In the genomic region with DNA sequence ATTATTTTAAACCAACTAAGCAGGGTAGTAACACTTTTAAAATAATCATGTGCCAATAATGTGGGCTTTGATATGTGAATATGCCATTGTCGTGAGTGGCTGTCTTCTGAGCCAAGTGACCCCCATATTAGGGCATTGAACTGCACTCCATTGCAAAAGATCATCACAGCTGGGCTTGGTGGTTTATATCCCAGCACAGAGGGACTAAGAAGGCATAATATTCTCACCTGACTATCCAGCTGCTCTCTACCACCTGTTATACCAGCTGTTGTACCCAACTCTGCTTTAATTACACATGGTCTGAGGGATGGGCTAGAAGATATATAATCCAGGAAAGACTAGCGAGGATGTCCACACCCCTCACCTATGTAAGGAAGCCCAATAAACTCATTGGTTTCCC, we compare ENCODE assay signal across 19 mouse cellular contexts. TPM values are rescaled to one million over a fixed set of nuclear protein-coding genes. Genes with fewer than 3 reads are reported as not detected.
A peak's percentile ranks its signal among the peaks of the same experiment; 100 is the strongest.
DNase-seq lines count a peak whose midpoint lies in the region; ATAC-seq and TF ChIP-seq lines count a peak whose summit lies in the region.
"Had no signal": no experiment of that assay in that cellular context is flagged by ENCODE, and none has a peak within 500 bp of the region (broad histone marks: within the 10 kb centered on the region; RNA-seq: fewer than 3 reads in every experiment).

No protein-coding gene starts in this region.

- TF ChIP-seq POLR2A in myocyte (IDR thresholded peaks at IDR 0.05; ENCODE audit: insufficient read length, low read depth): no peak

- H3K4me1 ChIP-seq in embryonic facial prominence, embryonic 14.5 days (ENCODE audit: control insufficient read depth, insufficient read depth, low read length): no peaks in the 10 kb centered on the region
- H3K4me1 ChIP-seq in embryonic facial prominence, embryonic 10.5 days: peaks cover 12% of the 10 kb centered on the region

- intact Hi-C loops in heart, postnatal 25 days (cut with DNase I): no loop called here

- H3K27me3 ChIP-seq in embryonic facial prominence, embryonic 14.5 days (replicated peaks; ENCODE audit: control insufficient read depth, insufficient read depth, low read length): no peaks in the 10 kb centered on the region
- H3K27me3 ChIP-seq in embryonic facial prominence, embryonic 10.5 days (replicated peaks; ENCODE audit: low read depth, poor library complexity, severe bottlenecking): no peaks in the 10 kb centered on the region
- no peaks in the 10 kb centered on the region for H3K27me3 ChIP-seq in myocyte (ENCODE audit: control insufficient read depth, insufficient read depth, insufficient read length)
- H3K27me3 ChIP-seq: CH12.LX, Patski had no signal

- H3K79me2 ChIP-seq in myocyte (ENCODE audit: control insufficient read depth, insufficient read depth): no peaks in the 10 kb centered on the region

- H3ac ChIP-seq in myocyte (ENCODE audit: control insufficient read depth, insufficient read length): no peak overlapping the region

- H3K4me2 ChIP-seq in embryonic facial prominence, embryonic 14.5 days (ENCODE audit: low read depth, low read length): no peak overlapping the region
- no peak overlapping the region for H3K4me2 ChIP-seq in myocyte (ENCODE audit: low read depth)

- H3K4me3 ChIP-seq in embryonic facial prominence, embryonic 14.5 days (ENCODE audit: low read depth, low read length): no peak overlapping the region
- no peak overlapping the region for H3K4me3 ChIP-seq in embryonic facial prominence, embryonic 10.5 days
- H3K4me3 ChIP-seq in myocyte: no peak overlapping the region

- ATAC-seq in embryonic facial prominence, embryonic 14.5 days (ENCODE audit: low read depth): no peak
- ATAC-seq: activated CD4-positive, CD25-positive, alpha-beta regulatory T cell, adult 4 months; CD4-positive, CD25-positive, alpha-beta regulatory T cell, adult 4 months; Patski had no signal

- no peak overlapping the region for H3K27ac ChIP-seq in embryonic facial prominence, embryonic 14.5 days (replicated peaks; ENCODE audit: low read depth, low read length)
- no peak overlapping the region for H3K27ac ChIP-seq in embryonic facial prominence, embryonic 10.5 days (replicated peaks)

- H3K9me3 ChIP-seq in embryonic facial prominence, embryonic 14.5 days (ENCODE audit: control insufficient read depth, low read length): no peaks in the 10 kb centered on the region
- H3K9me3 ChIP-seq in embryonic facial prominence, embryonic 10.5 days: no peaks in the 10 kb centered on the region
- H3K9me3 ChIP-seq: G1E had no signal

- H3K36me3 ChIP-seq in embryonic facial prominence, embryonic 14.5 days (ENCODE audit: control insufficient read depth, insufficient read depth, low read length): no peaks in the 10 kb centered on the region
- no peaks in the 10 kb centered on the region for H3K36me3 ChIP-seq in embryonic facial prominence, embryonic 10.5 days (replicated peaks)
- H3K36me3 ChIP-seq in myocyte (ENCODE audit: control insufficient read depth, insufficient read depth): no peaks in the 10 kb centered on the region

- DNase-seq in embryonic facial prominence, embryonic 14.5 days (ENCODE audit: low spot score): peak; percentile 29
- DNase-seq in embryonic facial prominence, embryonic 10.5 days (ENCODE audit: low spot score): no peak
- no peak for DNase-seq in heart, postnatal 25 days (ENCODE audit: low spot score)
- DNase-seq: adrenal gland, adult 2 months; adrenal gland, adult 8-10 months; adrenal gland, postnatal 10 days; adrenal gland, postnatal 14 days; adrenal gland, postnatal 25 days; adrenal gland, postnatal 36 days; B cell, adult 2 months; cerebellum, adult 11 months; cerebellum, adult 11-12 months; cerebellum, adult 18-20 months had no signal

- no peak overlapping the region for H3K9ac ChIP-seq in embryonic facial prominence, embryonic 14.5 days (ENCODE audit: low read depth, low read length)

- 69% methylated on average over 2 of the region's 2 CpGs for WGBS in embryonic facial prominence, embryonic 14.5 days
- WGBS in embryonic facial prominence, embryonic 10.5 days: 86% methylated on average over 2 of the region's 2 CpGs

TF ChIP-seq in myocyte, 11 proteins besides CTCF, POLR2A, EP300 and RAD21:
- TF ChIP-seq CEBPB (IDR thresholded peaks at IDR 0.05; ENCODE audit: insufficient read depth, poor library complexity, severe bottlenecking) (no peak), TCF12 (IDR thresholded peaks at IDR 0.05; ENCODE audit: insufficient read depth, poor library complexity, severe bottlenecking) (peak; percentile 51), MYOD1 (IDR thresholded peaks at IDR 0.05; ENCODE audit: control insufficient read depth in 1 of 3, insufficient read length in 2 of 3, low read depth in 2 of 3) (peak in 2 of 3 experiments; percentile 60 to 75), USF1 (IDR thresholded peaks at IDR 0.05; ENCODE audit: low read depth) (no peak), SRF (IDR thresholded peaks at IDR 0.05; ENCODE audit: control insufficient read depth, insufficient read length, low read depth) (peak; percentile 98), E2F4 (IDR thresholded peaks at IDR 0.05; ENCODE audit: insufficient read depth) (no peak), MYOG (IDR thresholded peaks at IDR 0.05; ENCODE audit: control insufficient read depth in 1 of 3, insufficient read depth in 1 of 3, insufficient read length in 2 of 3, low read depth in 2 of 3) (peak in 1 of 3 experiments; percentile 37), POLR2AphosphoS2 (IDR thresholded peaks at IDR 0.05; ENCODE audit: insufficient read length, low read depth) (no peak), TCF3 (IDR thresholded peaks at IDR 0.05; ENCODE audit: insufficient read length, low read depth) (peak; percentile 63)

RNA-seq across cellular contexts. Expression of gene Ints6, which starts 4.4 kb away (rescaled TPM):
- 26.6 and 27.0 TPM in 2 replicates for polyA plus RNA-seq in embryonic facial prominence, embryonic 14.5 days (2014; fragmentation: Nextera tagmentation; extraction: Ambion mirVana)
- 19.9 and 20.5 TPM in 2 replicates for polyA plus RNA-seq in embryonic facial prominence, embryonic 10.5 days (2016; fragmentation: Nextera tagmentation; extraction: Ambion mirVana)
- polyA plus RNA-seq in myocyte (2012; fragmentation: generic; extraction: Trizol): 7.2 TPM
- 10 to 100 TPM; 15.6 to 17.7 TPM for total RNA-seq in heart, postnatal 25 days (2021)
